8 mouse cellular contexts compared by ENCODE assay signal in the genomic region with DNA sequence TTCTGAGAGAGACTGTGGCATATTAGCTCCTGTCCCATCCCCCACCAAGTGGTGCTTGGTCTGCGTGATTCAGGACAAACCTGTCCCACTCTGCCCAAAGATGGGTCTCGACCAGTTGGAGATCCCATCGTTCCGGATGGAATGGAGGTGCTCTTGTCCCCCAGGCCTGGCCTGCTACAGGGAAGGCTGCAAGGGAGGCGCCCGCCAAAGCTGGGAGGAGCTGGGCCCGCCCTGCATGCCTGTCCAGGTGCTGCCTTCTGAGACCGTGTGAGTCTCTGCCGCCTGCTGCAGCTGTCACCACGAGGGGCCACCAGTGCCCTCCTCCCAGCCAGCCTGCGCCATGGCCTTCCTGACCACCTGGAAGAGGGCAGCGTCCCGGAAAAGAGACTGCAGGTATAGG. TPM values are rescaled to one million over a fixed set of nuclear protein-coding genes. Genes with fewer than 3 reads are reported as not detected.
DNase-seq lines count a peak whose midpoint lies in the region; ATAC-seq lines count a peak whose summit lies in the region.

No protein-coding gene starts in this region.

- no peak for ATAC-seq in midbrain, embryonic 11.5 days (ENCODE audit: low FRiP score)
- ATAC-seq in erythroid progenitor cell, adult 5-6 weeks (replicated peaks; ENCODE audit: low FRiP score, poor library complexity, severe bottlenecking): peak; percentile 94
- peak; percentile 94 for ATAC-seq in intestine, embryonic 15.5 days
- ATAC-seq in activated CD4-positive, CD25-positive, alpha-beta regulatory T cell, adult 4 months: no peak

- no peak for DNase-seq in midbrain, embryonic 10.5 days (ENCODE audit: low spot score)
- DNase-seq in midbrain, embryonic 11.5 days (ENCODE audit: low spot score, missing footprints): no peak
- DNase-seq in lung, postnatal 10 days: peak; percentile 18
- DNase-seq in testis, postnatal 14 days (ENCODE audit: low spot score): peak; percentile 22
- DNase-seq in frontal cortex, postnatal 36 days (ENCODE audit: low spot score in 2 of 2): no peak

- no peak overlapping the region for H3K9ac ChIP-seq in midbrain, embryonic 11.5 days (ENCODE audit: low read length)
- 0 out of 2 replicates have a peak overlapping the region, but pooled peaks have one; percentile 1 for H3K9ac ChIP-seq in intestine, embryonic 15.5 days

- no peak overlapping the region for H3K4me2 ChIP-seq in midbrain, embryonic 11.5 days
- H3K4me2 ChIP-seq in intestine, embryonic 15.5 days (replicated peaks): peak overlapping the region; percentile 55

- peaks cover 9% of the 10 kb centered on the region for H3K4me1 ChIP-seq in midbrain, embryonic 10.5 days
- no peaks in the 10 kb centered on the region for H3K4me1 ChIP-seq in midbrain, embryonic 11.5 days (ENCODE audit: control insufficient read depth, insufficient read depth, low read length)
- H3K4me1 ChIP-seq in intestine, embryonic 15.5 days (replicated peaks): peaks cover 3% of the 10 kb centered on the region; the same call in 1 of the 2 replicates

- 0 out of 2 replicates have a peak overlapping the region, but pooled peaks have one; percentile 14 for H3K4me3 ChIP-seq in midbrain, embryonic 10.5 days
- no peak overlapping the region for H3K4me3 ChIP-seq in midbrain, embryonic 11.5 days (ENCODE audit: low read depth, low read length)
- peak overlapping the region; percentile 19 for H3K4me3 ChIP-seq in intestine, embryonic 15.5 days (replicated peaks)

- peaks cover 15% of the 10 kb centered on the region for H3K27me3 ChIP-seq in midbrain, embryonic 10.5 days (ENCODE audit: low read depth, poor library complexity, severe bottlenecking)
- no peaks in the 10 kb centered on the region for H3K27me3 ChIP-seq in midbrain, embryonic 11.5 days (ENCODE audit: control insufficient read depth, insufficient read depth, low read length)
- H3K27me3 ChIP-seq in intestine, embryonic 15.5 days (replicated peaks): no peaks in the 10 kb centered on the region

- no peaks in the 10 kb centered on the region for H3K9me3 ChIP-seq in midbrain, embryonic 10.5 days (replicated peaks)
- no peaks in the 10 kb centered on the region for H3K9me3 ChIP-seq in midbrain, embryonic 11.5 days (ENCODE audit: control insufficient read depth, low read length)
- no peaks in the 10 kb centered on the region for H3K9me3 ChIP-seq in intestine, embryonic 15.5 days

- H3K36me3 ChIP-seq in midbrain, embryonic 10.5 days: no peaks in the 10 kb centered on the region
- no peaks in the 10 kb centered on the region for H3K36me3 ChIP-seq in midbrain, embryonic 11.5 days (ENCODE audit: control insufficient read depth, insufficient read depth, low read length)
- H3K36me3 ChIP-seq in intestine, embryonic 15.5 days: no peaks in the 10 kb centered on the region

- WGBS in midbrain, embryonic 10.5 days: 13% methylated on average over 13 of the region's 13 CpGs
- 16% methylated on average over 13 of the region's 13 CpGs for WGBS in midbrain, embryonic 11.5 days
- WGBS in intestine, embryonic 15.5 days: 10% methylated on average over 13 of the region's 13 CpGs

- peak overlapping the region; percentile 14; the same call in 1 of the 2 replicates for H3K27ac ChIP-seq in midbrain, embryonic 10.5 days (replicated peaks)
- no peak overlapping the region for H3K27ac ChIP-seq in midbrain, embryonic 11.5 days (ENCODE audit: low read depth, low read length)
- H3K27ac ChIP-seq in intestine, embryonic 15.5 days: no peak overlapping the region

RNA-seq across cellular contexts. Expression of gene Ttc39a, which starts 12.5 kb away (rescaled TPM):
- 2.4 and 2.9 TPM in 2 replicates for polyA plus RNA-seq in midbrain, embryonic 10.5 days (2016; fragmentation: Nextera tagmentation; extraction: Ambion mirVana)
- polyA plus RNA-seq in midbrain, embryonic 11.5 days (2014; fragmentation: Nextera tagmentation; extraction: Ambion mirVana): 2.2 TPM in 2 replicates
- 5.0 and 14.4 TPM in 2 replicates for total RNA-seq in erythroid progenitor cell, adult 5-6 weeks (2015; ENCODE audit: low replicate concordance)
- total RNA-seq in erythroid progenitor cell, adult 5-6 weeks (2017; ENCODE audit: low replicate concordance): 3.9 and 29.2 TPM in 2 replicates
- 17.0 and 21.5 TPM in 2 replicates for polyA plus RNA-seq in intestine, embryonic 15.5 days (2015; fragmentation: Nextera tagmentation; extraction: Ambion mirVana)
- polyA plus RNA-seq in activated CD4-positive, CD25-positive, alpha-beta regulatory T cell, adult 4 months (2017; shearing (Covaris generic)): not detected

Comparison
In these comparisons a context has a peak if more than half of its experiments do, and no peak if none do; other contexts are left out.
1. DNase-seq: peak in lung, postnatal 10 days (single experiment) and testis, postnatal 14 days (single experiment); none in midbrain, embryonic 10.5 days (single experiment), midbrain, embryonic 11.5 days (single experiment) and frontal cortex, postnatal 36 days (0 of 2).
2. ATAC-seq: peak in erythroid progenitor cell, adult 5-6 weeks (single experiment) and intestine, embryonic 15.5 days (single experiment); none in midbrain, embryonic 11.5 days (single experiment) and activated CD4-positive, CD25-positive, alpha-beta regulatory T cell, adult 4 months (single experiment).